Mouse (Mus musculus): Measurements from ENCODE around the gene Hdac7. TPM values are rescaled to one million over a fixed set of nuclear protein-coding genes. Genes with fewer than 3 reads are reported as not detected.

Hdac7 gene
- polyA plus RNA-seq, 1 experiment from 2014 or later = 30.2 TPM

GRCm38 (mm10) chr15:97787799-97788667 is 56.3 kb downstream of the Hdac7 start:
- Histone ChIP-seq H3K36me3 (replicated peaks) (peaks cover 34% of the 10 kb centered on the region), H3K27me3 (replicated peaks; ENCODE audit: low read depth, poor library complexity, severe bottlenecking) (peaks cover 22% of the 10 kb centered on the region), H3K27ac (replicated peaks) (no peak overlapping the region), H3K9me3 (no peaks in the 10 kb centered on the region), H3K4me3 (no peak overlapping the region), H3K4me1 (peaks cover 25% of the 10 kb centered on the region)
- WGBS = 72% methylated on average over 19 of the region's 19 CpGs
- DNase-seq (ENCODE audit: low spot score) = no peak

GRCm38 (mm10) chr15:97787148-97787798 is 57.0 kb downstream of the Hdac7 start:
- Histone ChIP-seq H3K4me1 (peaks cover 32% of the 10 kb centered on the region), H3K4me3 (no peak overlapping the region), H3K36me3 (replicated peaks) (peaks cover 26% of the 10 kb centered on the region), H3K27me3 (replicated peaks; ENCODE audit: low read depth, poor library complexity, severe bottlenecking) (peaks cover 29% of the 10 kb centered on the region), H3K27ac (replicated peaks) (no peak overlapping the region; the same call in 1 of the 2 replicates), H3K9me3 (no peaks in the 10 kb centered on the region)
- WGBS = 85% methylated on average over 7 of the region's 7 CpGs
- no peak for DNase-seq (ENCODE audit: low spot score)

GRCm38 (mm10) chr15:97786412-97787112 is 57.7 kb downstream of the Hdac7 start:
- WGBS = 75% methylated on average over 10 of the region's 10 CpGs
- Histone ChIP-seq H3K4me1 (peaks cover 39% of the 10 kb centered on the region), H3K27ac (replicated peaks) (peak overlapping the region; percentile 14; the same call in 1 of the 2 replicates)

GRCm38 (mm10) chr15:97785731-97786411 is 58.4 kb downstream of the Hdac7 start:
- no peak overlapping the region for H3K27ac ChIP-seq (replicated peaks)
- peaks cover 45% of the 10 kb centered on the region for H3K4me1 ChIP-seq
- peaks cover 32% of the 10 kb centered on the region for H3K27me3 ChIP-seq (replicated peaks; ENCODE audit: low read depth, poor library complexity, severe bottlenecking)
- DNase-seq (ENCODE audit: low spot score) = no peak
- H3K36me3 ChIP-seq (replicated peaks) = peaks cover 12% of the 10 kb centered on the region
- H3K9me3 ChIP-seq = no peaks in the 10 kb centered on the region
- H3K4me3 ChIP-seq = no peak overlapping the region
- 84% methylated on average over 9 of the region's 9 CpGs for WGBS

More at GRCm38 (mm10) chr15:97786412-97787112, 57.7 kb downstream of the Hdac7 start:
- DNase-seq (ENCODE audit: low spot score) = no peak
- no peak overlapping the region for H3K4me3 ChIP-seq
- no peaks in the 10 kb centered on the region for H3K9me3 ChIP-seq
- peaks cover 19% of the 10 kb centered on the region for H3K36me3 ChIP-seq (replicated peaks)
- peaks cover 32% of the 10 kb centered on the region for H3K27me3 ChIP-seq (replicated peaks; ENCODE audit: low read depth, poor library complexity, severe bottlenecking)

- Histone ChIP-seq H3K4me1 (peaks cover 55% of the 10 kb centered on the region), H3K9me3 (no peaks in the 10 kb centered on the region), H3K4me3 (peak overlapping the region; percentile 74), H3K36me3 (replicated peaks) (peaks cover 3% of the 10 kb centered on the region; the same call in 1 of the 2 replicates), H3K27me3 (replicated peaks; ENCODE audit: low read depth, poor library complexity, severe bottlenecking) (peaks cover 32% of the 10 kb centered on the region), H3K27ac (replicated peaks) (peak overlapping the region; percentile 80)
- 6% methylated on average over 45 of the region's 45 CpGs for WGBS
- DNase-seq (ENCODE audit: low spot score) = no peak
Observed at GRCm38 (mm10) chr15:97784561-97785161, 59.6 kb downstream of the Hdac7 start.

- H3K27me3 ChIP-seq (replicated peaks; ENCODE audit: low read depth, poor library complexity, severe bottlenecking) = peaks cover 32% of the 10 kb centered on the region
- 3% methylated on average over 39 of the region's 39 CpGs for WGBS
- peak; percentile 93 for DNase-seq (ENCODE audit: low spot score)
- no peaks in the 10 kb centered on the region for H3K36me3 ChIP-seq (replicated peaks)
- peaks cover 55% of the 10 kb centered on the region for H3K4me1 ChIP-seq
- peak overlapping the region; percentile 80 for H3K27ac ChIP-seq (replicated peaks)
- H3K9me3 ChIP-seq = no peaks in the 10 kb centered on the region
- peak overlapping the region; percentile 74 for H3K4me3 ChIP-seq
Observed at GRCm38 (mm10) chr15:97784092-97784559, 60.2 kb downstream of the Hdac7 start.

GRCm38 (mm10) chr15:97782749-97783105 is 61.6 kb downstream of the Hdac7 start:
- Histone ChIP-seq H3K4me1 (peaks cover 49% of the 10 kb centered on the region), H3K27me3 (replicated peaks; ENCODE audit: low read depth, poor library complexity, severe bottlenecking) (peaks cover 32% of the 10 kb centered on the region), H3K27ac (replicated peaks) (peak overlapping the region; percentile 63), H3K4me3 (peak overlapping the region; percentile 45), H3K36me3 (replicated peaks) (no peaks in the 10 kb centered on the region), H3K9me3 (no peaks in the 10 kb centered on the region)
- DNase-seq (ENCODE audit: low spot score) = peak; percentile 86
- 3% methylated on average over 9 of the region's 9 CpGs for WGBS

GRCm38 (mm10) chr15:97781961-97782748 is 62.1 kb downstream of the Hdac7 start:
- Histone ChIP-seq H3K4me3 (peak overlapping the region; percentile 45), H3K36me3 (replicated peaks) (no peaks in the 10 kb centered on the region), H3K27me3 (replicated peaks; ENCODE audit: low read depth, poor library complexity, severe bottlenecking) (peaks cover 32% of the 10 kb centered on the region), H3K9me3 (no peaks in the 10 kb centered on the region), H3K4me1 (peaks cover 49% of the 10 kb centered on the region), H3K27ac (replicated peaks) (peak overlapping the region; percentile 63)
- 6% methylated on average over 24 of the region's 24 CpGs for WGBS
- DNase-seq (ENCODE audit: low spot score) = peak; percentile 70

GRCm38 (mm10) chr15:97780611-97781031 is 63.7 kb downstream of the Hdac7 start:
- DNase-seq (ENCODE audit: low spot score) = no peak
- no peak overlapping the region for H3K4me3 ChIP-seq
- H3K9me3 ChIP-seq = no peaks in the 10 kb centered on the region
- peaks cover 43% of the 10 kb centered on the region for H3K4me1 ChIP-seq
- no peaks in the 10 kb centered on the region for H3K36me3 ChIP-seq (replicated peaks)
- 60% methylated on average over 12 of the region's 12 CpGs for WGBS
- H3K27me3 ChIP-seq (replicated peaks; ENCODE audit: low read depth, poor library complexity, severe bottlenecking) = peaks cover 34% of the 10 kb centered on the region
- no peak overlapping the region; the same call in 1 of the 2 replicates for H3K27ac ChIP-seq (replicated peaks)

- no peak overlapping the region for H3K27ac ChIP-seq (replicated peaks)
- H3K4me3 ChIP-seq = no peak overlapping the region
- peaks cover 48% of the 10 kb centered on the region for H3K4me1 ChIP-seq
- peaks cover 35% of the 10 kb centered on the region for H3K27me3 ChIP-seq (replicated peaks; ENCODE audit: low read depth, poor library complexity, severe bottlenecking)
- 78% methylated on average over 1 of the region's 1 CpGs for WGBS
- H3K9me3 ChIP-seq = no peaks in the 10 kb centered on the region
- H3K36me3 ChIP-seq (replicated peaks) = no peaks in the 10 kb centered on the region
- no peak for DNase-seq (ENCODE audit: low spot score)
Observed at GRCm38 (mm10) chr15:97779576-97779975, 64.7 kb downstream of the Hdac7 start.
